Mouse (Mus musculus): ENCODE results near the gene Ctrc. TPM values are rescaled to one million over a fixed set of nuclear protein-coding genes. Genes with fewer than 3 reads are reported as not detected.

The Ctrc gene
- total and polyA plus RNA-seq, 3 experiments = not detected

DNA sequence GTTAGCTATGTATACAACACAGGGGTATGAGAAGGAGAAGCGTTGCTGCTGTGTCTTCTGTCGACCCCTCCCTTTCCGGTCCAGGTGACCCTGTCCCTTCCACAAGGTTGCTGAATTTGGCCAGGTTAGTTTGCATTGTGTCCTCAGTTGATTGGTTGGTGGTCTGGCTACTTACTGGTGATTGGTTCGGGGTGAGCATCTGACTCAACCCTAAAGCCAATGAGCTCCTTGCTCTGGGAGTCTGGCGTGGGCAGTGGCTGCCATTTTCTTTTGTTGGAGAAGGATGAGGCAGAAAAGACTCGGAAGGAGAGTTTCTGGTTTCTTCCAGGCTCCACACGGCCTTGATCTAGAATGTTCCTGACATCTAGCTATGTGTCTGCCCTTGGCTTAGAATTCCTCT is 26.8 kb downstream of the Ctrc start:
- no peaks in the 10 kb centered on the region for H3K9me3 ChIP-seq (replicated peaks)
- peaks cover 21% of the 10 kb centered on the region for H3K36me3 ChIP-seq (replicated peaks)
- ATAC-seq (ENCODE audit: extremely low read depth, insufficient number of reproducible peaks, low FRiP score, poor library complexity, severe bottlenecking) (no peak), DNase-seq (ENCODE audit: low spot score) (no peak)
- H3K4me3 ChIP-seq (ENCODE audit: low read depth, low read length) = no peak overlapping the region
- TF ChIP-seq POLR2AphosphoS5 (IDR thresholded peaks at IDR 0.05; ENCODE audit: insufficient replicate concordance, low read depth, low read length) = no peak
- TF ChIP-seq GATA2 (IDR thresholded peaks at IDR 0.05; ENCODE audit: borderline replicate concordance, low read depth, low read length) = no peak
- TF ChIP-seq GATA1 (IDR thresholded peaks at IDR 0.05; ENCODE audit: borderline replicate concordance, low read length) = no peak
- TF ChIP-seq TAL1 (conservative IDR thresholded peaks at IDR 0.05; ENCODE audit: low read depth, low read length) = no peak
- no peak for TF ChIP-seq CTCF (IDR thresholded peaks at IDR 0.05; ENCODE audit: low read depth, low read length)
- peaks cover 7% of the 10 kb centered on the region; the same call in 1 of the 2 replicates for H3K27me3 ChIP-seq (ENCODE audit: insufficient read depth, low read length)
- peaks cover 5% of the 10 kb centered on the region for H3K4me1 ChIP-seq (ENCODE audit: insufficient read depth, low read depth, low read length)

GRCm38 (mm10) chr4:141818861-141819260 is 27.3 kb downstream of the Ctrc start:
- Histone ChIP-seq H3K9me3 (replicated peaks) (no peaks in the 10 kb centered on the region), H3K36me3 (replicated peaks) (peaks cover 25% of the 10 kb centered on the region), H3K27me3 (ENCODE audit: insufficient read depth, low read length) (peaks cover 7% of the 10 kb centered on the region; the same call in 1 of the 2 replicates), H3K4me1 (ENCODE audit: insufficient read depth, low read depth, low read length) (peaks cover 5% of the 10 kb centered on the region), H3K4me3 (ENCODE audit: low read depth, low read length) (no peak overlapping the region)
- ATAC-seq (ENCODE audit: extremely low read depth, insufficient number of reproducible peaks, low FRiP score, poor library complexity, severe bottlenecking) (no peak), DNase-seq (ENCODE audit: low spot score) (no peak)
- TF ChIP-seq GATA1 (IDR thresholded peaks at IDR 0.05; ENCODE audit: borderline replicate concordance, low read length) (no peak), POLR2AphosphoS5 (IDR thresholded peaks at IDR 0.05; ENCODE audit: insufficient replicate concordance, low read depth, low read length) (no peak), GATA2 (IDR thresholded peaks at IDR 0.05; ENCODE audit: borderline replicate concordance, low read depth, low read length) (no peak), CTCF (IDR thresholded peaks at IDR 0.05; ENCODE audit: low read depth, low read length) (no peak), TAL1 (conservative IDR thresholded peaks at IDR 0.05; ENCODE audit: low read depth, low read length) (no peak)

DNA sequence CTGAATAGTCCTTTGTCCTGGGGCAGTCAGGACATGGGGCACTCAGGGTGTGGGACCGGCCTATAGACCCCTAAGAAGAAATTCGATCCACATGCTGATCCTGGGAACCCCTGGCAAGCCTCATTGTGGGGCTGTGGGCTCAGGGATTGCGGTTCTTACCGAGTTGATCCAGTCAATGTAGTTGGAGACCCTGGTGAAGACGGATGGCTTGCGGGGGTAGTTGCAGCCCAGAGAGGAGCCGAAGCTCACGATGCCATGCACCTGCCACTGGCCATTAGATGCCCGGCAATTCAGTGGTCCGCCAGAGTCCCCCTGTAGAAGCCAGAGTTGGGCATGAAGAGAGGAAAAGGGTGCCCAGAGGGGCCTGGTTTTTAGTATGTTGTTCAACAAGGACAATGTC is 28.5 kb downstream of the Ctrc start:
- DNase-seq (ENCODE audit: low spot score) (no peak), ATAC-seq (ENCODE audit: extremely low read depth, insufficient number of reproducible peaks, low FRiP score, poor library complexity, severe bottlenecking) (no peak)
- Histone ChIP-seq H3K27me3 (ENCODE audit: insufficient read depth, low read length) (peaks cover 7% of the 10 kb centered on the region; the same call in 1 of the 2 replicates), H3K36me3 (replicated peaks) (peaks cover 37% of the 10 kb centered on the region), H3K9me3 (replicated peaks) (no peaks in the 10 kb centered on the region), H3K4me3 (ENCODE audit: low read depth, low read length) (no peak overlapping the region), H3K4me1 (ENCODE audit: insufficient read depth, low read depth, low read length) (peaks cover under 1% of the 10 kb centered on the region)
- no peak for TF ChIP-seq GATA1 (IDR thresholded peaks at IDR 0.05; ENCODE audit: borderline replicate concordance, low read length)
- TF ChIP-seq CTCF (IDR thresholded peaks at IDR 0.05; ENCODE audit: low read depth, low read length) = no peak
- TF ChIP-seq TAL1 (conservative IDR thresholded peaks at IDR 0.05; ENCODE audit: low read depth, low read length) = no peak
- no peak for TF ChIP-seq GATA2 (IDR thresholded peaks at IDR 0.05; ENCODE audit: borderline replicate concordance, low read depth, low read length)
- no peak for TF ChIP-seq POLR2AphosphoS5 (IDR thresholded peaks at IDR 0.05; ENCODE audit: insufficient replicate concordance, low read depth, low read length)

GRCm38 (mm10) chr4:141816776-141817655 is 29.1 kb downstream of the Ctrc start:
- Histone ChIP-seq H3K36me3 (replicated peaks) (peaks cover 44% of the 10 kb centered on the region), H3K9me3 (replicated peaks) (no peaks in the 10 kb centered on the region), H3K4me1 (ENCODE audit: insufficient read depth, low read depth, low read length) (no peaks in the 10 kb centered on the region; the same call in 1 of the 2 replicates), H3K4me3 (ENCODE audit: low read depth, low read length) (no peak overlapping the region), H3K27me3 (ENCODE audit: insufficient read depth, low read length) (peaks cover 6% of the 10 kb centered on the region; the same call in 1 of the 2 replicates)
- ATAC-seq (ENCODE audit: extremely low read depth, insufficient number of reproducible peaks, low FRiP score, poor library complexity, severe bottlenecking) = no peak
- no peak for DNase-seq (ENCODE audit: low spot score)
- TF ChIP-seq TAL1 (conservative IDR thresholded peaks at IDR 0.05; ENCODE audit: low read depth, low read length) (no peak), POLR2AphosphoS5 (IDR thresholded peaks at IDR 0.05; ENCODE audit: insufficient replicate concordance, low read depth, low read length) (no peak), GATA2 (IDR thresholded peaks at IDR 0.05; ENCODE audit: borderline replicate concordance, low read depth, low read length) (no peak), CTCF (IDR thresholded peaks at IDR 0.05; ENCODE audit: low read depth, low read length) (no peak), GATA1 (IDR thresholded peaks at IDR 0.05; ENCODE audit: borderline replicate concordance, low read length) (no peak)

GRCm38 (mm10) chr4:141816267-141816666 is 29.9 kb downstream of the Ctrc start:
- DNase-seq (ENCODE audit: low spot score) (no peak), ATAC-seq (ENCODE audit: extremely low read depth, insufficient number of reproducible peaks, low FRiP score, poor library complexity, severe bottlenecking) (no peak)
- H3K36me3 ChIP-seq (replicated peaks) = peaks cover 51% of the 10 kb centered on the region
- peaks cover 3% of the 10 kb centered on the region; the same call in 1 of the 2 replicates for H3K27me3 ChIP-seq (ENCODE audit: insufficient read depth, low read length)
- H3K9me3 ChIP-seq (replicated peaks) = no peaks in the 10 kb centered on the region
- no peak overlapping the region for H3K4me3 ChIP-seq (ENCODE audit: low read depth, low read length)
- TF ChIP-seq CTCF (IDR thresholded peaks at IDR 0.05; ENCODE audit: low read depth, low read length) (no peak), POLR2AphosphoS5 (IDR thresholded peaks at IDR 0.05; ENCODE audit: insufficient replicate concordance, low read depth, low read length) (no peak), GATA1 (IDR thresholded peaks at IDR 0.05; ENCODE audit: borderline replicate concordance, low read length) (no peak), TAL1 (conservative IDR thresholded peaks at IDR 0.05; ENCODE audit: low read depth, low read length) (no peak), GATA2 (IDR thresholded peaks at IDR 0.05; ENCODE audit: borderline replicate concordance, low read depth, low read length) (no peak)
- H3K4me1 ChIP-seq (ENCODE audit: insufficient read depth, low read depth, low read length) = no peaks in the 10 kb centered on the region; the same call in 1 of the 2 replicates

DNA sequence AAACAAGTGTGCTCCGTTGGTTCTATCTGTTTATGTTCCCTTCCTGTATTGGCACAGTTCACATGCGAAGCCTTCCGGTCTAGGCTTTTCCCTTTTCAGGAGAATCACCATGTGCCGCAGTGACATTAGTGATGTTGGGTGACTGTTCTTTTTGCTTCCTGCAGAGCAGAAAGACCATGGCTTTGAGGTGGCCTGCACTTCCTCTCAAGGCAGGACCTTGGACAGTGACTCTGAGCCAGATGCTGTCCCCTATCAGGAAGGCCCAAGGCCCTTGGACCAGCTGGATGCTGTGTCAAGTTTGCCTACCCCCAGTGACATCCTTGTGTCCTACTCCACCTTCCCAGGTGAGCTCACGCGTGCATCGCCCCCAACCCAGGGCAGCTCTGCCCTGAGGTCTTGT is 34.8 kb downstream of the Ctrc start:
- DNase-seq (ENCODE audit: low spot score) (no peak), ATAC-seq (ENCODE audit: extremely low read depth, insufficient number of reproducible peaks, low FRiP score, poor library complexity, severe bottlenecking) (no peak)
- H3K36me3 ChIP-seq (replicated peaks) = peaks cover 99% of the 10 kb centered on the region

More for the DNA sequence above, 34.8 kb downstream of the Ctrc start:
- TF ChIP-seq TAL1 (conservative IDR thresholded peaks at IDR 0.05; ENCODE audit: low read depth, low read length) (no peak), GATA1 (IDR thresholded peaks at IDR 0.05; ENCODE audit: borderline replicate concordance, low read length) (no peak), POLR2AphosphoS5 (IDR thresholded peaks at IDR 0.05; ENCODE audit: insufficient replicate concordance, low read depth, low read length) (no peak), GATA2 (IDR thresholded peaks at IDR 0.05; ENCODE audit: borderline replicate concordance, low read depth, low read length) (no peak), CTCF (IDR thresholded peaks at IDR 0.05; ENCODE audit: low read depth, low read length) (no peak)
- Histone ChIP-seq H3K27me3 (ENCODE audit: insufficient read depth, low read length) (no peaks in the 10 kb centered on the region), H3K4me3 (ENCODE audit: low read depth, low read length) (no peak overlapping the region), H3K4me1 (ENCODE audit: insufficient read depth, low read depth, low read length) (peaks cover 2% of the 10 kb centered on the region; the same call in 1 of the 2 replicates), H3K9me3 (replicated peaks) (no peaks in the 10 kb centered on the region)
